Mouse (Mus musculus) heart, postnatal 0 days (tissue): ENCODE measurements around the gene Vash1.

Source experiments
- CTCF ChIP-seq: IDR thresholded peaks from 2 replicates; pipeline ENCODE4 v1.5.1; 2016; ENCODE audit warnings: antibody characterized with exemption, control low read depth, low read depth
- EP300 ChIP-seq: IDR thresholded peaks from 2 replicates; pipeline ENCODE4 v1.6.1; 2016; ENCODE audit warnings: antibody characterized with exemption, low read depth

DNA sequence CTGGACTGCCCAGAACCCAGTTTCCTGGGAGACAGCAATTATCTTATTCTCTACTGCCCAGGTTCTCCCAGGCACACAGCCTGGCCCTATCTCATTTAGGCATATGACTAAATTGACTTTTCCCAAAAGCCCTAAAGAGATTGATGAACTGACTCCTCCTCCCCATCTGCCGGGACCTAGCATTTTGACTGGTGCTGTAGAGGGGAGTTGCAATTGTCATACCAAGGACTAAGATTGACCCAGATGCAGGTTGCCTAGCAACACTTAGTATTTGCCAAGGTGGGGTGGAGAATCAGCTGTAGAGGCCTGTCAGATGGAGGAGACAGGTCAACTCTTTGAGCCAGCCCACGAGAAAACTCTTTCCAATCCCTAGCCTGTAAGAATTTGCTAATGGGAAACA, 19.5 kb downstream of the Vash1 start:
- TF ChIP-seq CTCF (no peak), EP300 (no peak)
